In genomic region chr2:52913746-52914145, GRCm38 (mm10) we compare ENCODE assay signal across 24 mouse cellular contexts. TPM values are rescaled to one million over a fixed set of nuclear protein-coding genes. Genes with fewer than 3 reads are reported as not detected.
A peak's percentile ranks its signal among the peaks of the same experiment; 100 is the strongest.
DNase-seq lines count a peak whose midpoint lies in the region; ATAC-seq and TF ChIP-seq lines count a peak whose summit lies in the region.
"Had no signal": no experiment of that assay in that cellular context is flagged by ENCODE, and none has a peak within 500 bp of the region (broad histone marks: within the 10 kb centered on the region; RNA-seq: fewer than 3 reads in every experiment).

No protein-coding gene starts in this region.

- TF ChIP-seq EP300 in ES-Bruce4 (IDR thresholded peaks at IDR 0.05; ENCODE audit: insufficient read depth, low read depth, low read length) = no peak

- peak; percentile 39; the same call in 1 of the 2 replicates for ATAC-seq in stomach, embryonic 15.5 days (ENCODE audit: insufficient read depth, low FRiP score, low read depth)
- ATAC-seq in cerebellum, adult (ENCODE audit: insufficient number of reproducible peaks, low FRiP score, low TSS enrichment) = no peak
- ATAC-seq: inflammation-experienced regulatory T-cells, adult 6 months; lung, postnatal 0 days had no signal

- peaks cover 2% of the 10 kb centered on the region for H3K4me1 ChIP-seq in ES-Bruce4 (ENCODE audit: control insufficient read depth, insufficient read depth, low read length)
- no peaks in the 10 kb centered on the region for H3K4me1 ChIP-seq in stomach, embryonic 15.5 days
- H3K4me1 ChIP-seq: heart, embryonic 12.5 days had no signal

- 26% methylated on average over 5 of the region's 5 CpGs for WGBS in stomach, embryonic 15.5 days

- no peaks in the 10 kb centered on the region for H3K36me3 ChIP-seq in ES-Bruce4 (ENCODE audit: control insufficient read depth, insufficient read depth, low read length, poor library complexity, severe bottlenecking)
- no peaks in the 10 kb centered on the region for H3K36me3 ChIP-seq in stomach, embryonic 15.5 days
- H3K36me3 ChIP-seq: forebrain, embryonic 10.5 days; heart, embryonic 12.5 days; hindbrain, embryonic 13.5 days; liver, embryonic 13.5 days; midbrain, embryonic 12.5 days; neural tube, embryonic 13.5 days had no signal

- no peak for TF ChIP-seq POLR2A in ES-Bruce4 (IDR thresholded peaks at IDR 0.05; ENCODE audit: insufficient read depth, low read length)
- TF ChIP-seq POLR2A in brain, embryonic 14.5 days (IDR thresholded peaks at IDR 0.05; ENCODE audit: borderline replicate concordance, extremely low read depth, insufficient read depth, insufficient read length, poor library complexity, severe bottlenecking) = no peak

- no peak for DNase-seq in layer of hippocampus, adult 2 months (ENCODE audit: low spot score in 2 of 2)
- DNase-seq in layer of hippocampus, postnatal 10 days (ENCODE audit: low spot score in 2 of 2) = no peak
- peak; percentile 49 for DNase-seq in brain, embryonic 14.5 days (ENCODE audit: low read depth)
- no peak for DNase-seq in frontal cortex, postnatal 14 days (ENCODE audit: low spot score in 2 of 2)
- DNase-seq: adrenal gland, adult 2 months; cerebellum, adult 11-12 months; cerebellum, postnatal 14 days; embryo, embryonic 11 days; heart, adult 11 months; kidney, adult 2 months; kidney, postnatal 4 days; liver, embryonic 13.5 days; thymus, postnatal 25 days had no signal

- H3K27me3 ChIP-seq in ES-Bruce4 (ENCODE audit: control insufficient read depth, insufficient read depth, low read length, poor library complexity, severe bottlenecking) = no peaks in the 10 kb centered on the region
- no peaks in the 10 kb centered on the region for H3K27me3 ChIP-seq in stomach, embryonic 15.5 days (replicated peaks)
- H3K27me3 ChIP-seq: CH12.LX; heart, embryonic 12.5 days; hindbrain, embryonic 13.5 days; liver, embryonic 13.5 days; midbrain, embryonic 12.5 days; neural tube, embryonic 13.5 days had no signal

- H3K27ac ChIP-seq in layer of hippocampus, adult 2 months = 0 out of 2 replicates have a peak overlapping the region, but pooled peaks have one; percentile 0
- H3K27ac ChIP-seq in ES-Bruce4 (ENCODE audit: insufficient read depth, low read length) = peak overlapping the region; percentile 83
- no peak overlapping the region for H3K27ac ChIP-seq in stomach, embryonic 15.5 days
- H3K27ac ChIP-seq: forebrain, embryonic 10.5 days; hindbrain, embryonic 13.5 days; liver, embryonic 13.5 days; midbrain, embryonic 12.5 days; neural tube, embryonic 13.5 days had no signal

- H3K4me2 ChIP-seq in stomach, embryonic 15.5 days = no peak overlapping the region
- H3K4me2 ChIP-seq: heart, embryonic 12.5 days; hindbrain, embryonic 13.5 days; liver, embryonic 13.5 days; midbrain, embryonic 12.5 days; neural tube, embryonic 13.5 days had no signal

- H3K4me3 ChIP-seq in layer of hippocampus, adult 2 months = no peak overlapping the region
- H3K4me3 ChIP-seq in ES-Bruce4 (ENCODE audit: low read depth, low read length) = no peak overlapping the region
- no peak overlapping the region for H3K4me3 ChIP-seq in stomach, embryonic 15.5 days (replicated peaks)
- H3K4me3 ChIP-seq: forebrain, embryonic 10.5 days; heart, embryonic 12.5 days; hindbrain, embryonic 13.5 days; liver, embryonic 13.5 days; midbrain, embryonic 12.5 days; neural tube, embryonic 13.5 days had no signal

- no peak for TF ChIP-seq CTCF in layer of hippocampus, adult 2 months (conservative IDR thresholded peaks at IDR 0.05)
- no peak for TF ChIP-seq CTCF in ES-Bruce4 (IDR thresholded peaks at IDR 0.05; ENCODE audit: low read depth, low read length)
- no peak for TF ChIP-seq CTCF in brain, embryonic 14.5 days (IDR thresholded peaks at IDR 0.05; ENCODE audit: borderline replicate concordance, extremely low read depth, insufficient read depth, insufficient read length)

- H3K9ac ChIP-seq in ES-Bruce4 (ENCODE audit: low read depth, poor library complexity, severe bottlenecking) = no peak overlapping the region
- no peak overlapping the region for H3K9ac ChIP-seq in stomach, embryonic 15.5 days
- H3K9ac ChIP-seq: heart, embryonic 12.5 days; hindbrain, embryonic 13.5 days; liver, embryonic 13.5 days; midbrain, embryonic 12.5 days; neural tube, embryonic 13.5 days had no signal

- H3K9me3 ChIP-seq in ES-Bruce4 (replicated peaks; ENCODE audit: control insufficient read depth, insufficient read depth, low read length, poor library complexity, severe bottlenecking) = no peaks in the 10 kb centered on the region
- H3K9me3 ChIP-seq in stomach, embryonic 15.5 days = no peaks in the 10 kb centered on the region
- H3K9me3 ChIP-seq: forebrain, embryonic 10.5 days; heart, embryonic 12.5 days; hindbrain, embryonic 13.5 days; liver, embryonic 13.5 days; midbrain, embryonic 12.5 days; neural tube, embryonic 13.5 days had no signal

RNA-seq across cellular contexts. Expression of gene Fmnl2, which starts 56.1 kb away (rescaled TPM):
- 10 to 100 TPM; 42.4 to 44.0 TPM for total RNA-seq in layer of hippocampus, adult 2 months (2021)
- 10 to 100 TPM; 49.0 to 53.0 TPM for total RNA-seq in layer of hippocampus, postnatal 10 days (2021)
- 54.6 and 55.7 TPM in 2 replicates for polyA plus RNA-seq in ES-Bruce4 (2011; ENCODE audit: insufficient read depth, insufficient read length, low read depth, missing spikeins)
- 45.8 and 47.7 TPM in 2 replicates for polyA plus RNA-seq in brain, embryonic 14.5 days (2012; rRNA removed)
- 4.7 and 4.8 TPM in 2 replicates for polyA plus RNA-seq in stomach, embryonic 15.5 days (2015; fragmentation: Nextera tagmentation; extraction: Ambion mirVana)
